Mouse (Mus musculus) intestine, embryonic 16.5 days (tissue): ENCODE measurements around the gene Pex5l. TPM values are rescaled to one million over a fixed set of nuclear protein-coding genes. Genes with fewer than 3 reads are reported as not detected.

Source experiments
- ATAC-seq: fragments of 200-750 bp; cut with Nextera tagmentation; 2 replicates; pipeline ENCODE4 v1.8.0; 2017; ENCODE audit warnings: moderate TSS enrichment, moderate library complexity
- H3K27ac ChIP-seq: fragments of 300-500 bp; sonication (generic); 2 replicates; pipeline ENCODE4 v1.5.1; 2014; ENCODE audit warnings: mild to moderate bottlenecking, low read length
- H3K27me3 ChIP-seq: fragments of 300-500 bp; sonication (generic); replicated peaks from 2 replicates; pipeline ENCODE4 v1.6.1; 2014; ENCODE audit warnings: low read length, control low read depth, mixed read lengths; ENCODE audit not compliant: control insufficient read depth, insufficient read depth
- H3K36me3 ChIP-seq: fragments of 300-500 bp; sonication (generic); 2 replicates; pipeline ENCODE4 v1.6.1; 2014; ENCODE audit warnings: low read length, control low read depth; ENCODE audit not compliant: control insufficient read depth, insufficient read depth
- H3K4me1 ChIP-seq: fragments of 300-500 bp; sonication (generic); 2 replicates; pipeline ENCODE4 v1.6.1; 2014; ENCODE audit warnings: low read length, control low read depth, mixed read lengths; ENCODE audit not compliant: control insufficient read depth, insufficient read depth
- H3K4me2 ChIP-seq: fragments of 300-500 bp; sonication (generic); 2 replicates; pipeline ENCODE4 v1.6.1; 2014; ENCODE audit warnings: low read depth, low read length, control low read depth
- H3K4me3 ChIP-seq: fragments of 300-500 bp; sonication (generic); 2 replicates; pipeline ENCODE4 v1.5.1; 2014; ENCODE audit warnings: mild to moderate bottlenecking, low read length
- H3K9ac ChIP-seq: fragments of 300-500 bp; sonication (generic); 2 replicates; pipeline ENCODE4 v1.6.1; 2014; ENCODE audit warnings: low read depth, low read length
- H3K9me3 ChIP-seq: fragments of 300-500 bp; sonication (generic); 2 replicates; pipeline ENCODE4 v1.6.1; 2016; ENCODE audit warnings: low read length, control low read depth; ENCODE audit not compliant: control insufficient read depth
- WGBS: fragments of 180-500 bp; shearing (Covaris S2); extraction: QIAGEN DNeasy Blood & Tissue Kit; methylation state at CpG from one replicate; pipeline ENCODE4 v1.1.7; 2014; 5-methylcytosine and 5-hydroxymethylcytosine counted together
- polyA plus RNA-seq: library from polyadenylated mRNA; unstranded; fragments of >200 nt; fragmentation: Nextera tagmentation; extraction: Ambion mirVana; gene quantifications from 2 replicates; pipeline ENCODE4 v1.2.1, GENCODE M21; 2015

The Pex5l gene
- polyA plus RNA-seq, 1 experiment from 2014 or later: 0.32 TPM

DNA sequence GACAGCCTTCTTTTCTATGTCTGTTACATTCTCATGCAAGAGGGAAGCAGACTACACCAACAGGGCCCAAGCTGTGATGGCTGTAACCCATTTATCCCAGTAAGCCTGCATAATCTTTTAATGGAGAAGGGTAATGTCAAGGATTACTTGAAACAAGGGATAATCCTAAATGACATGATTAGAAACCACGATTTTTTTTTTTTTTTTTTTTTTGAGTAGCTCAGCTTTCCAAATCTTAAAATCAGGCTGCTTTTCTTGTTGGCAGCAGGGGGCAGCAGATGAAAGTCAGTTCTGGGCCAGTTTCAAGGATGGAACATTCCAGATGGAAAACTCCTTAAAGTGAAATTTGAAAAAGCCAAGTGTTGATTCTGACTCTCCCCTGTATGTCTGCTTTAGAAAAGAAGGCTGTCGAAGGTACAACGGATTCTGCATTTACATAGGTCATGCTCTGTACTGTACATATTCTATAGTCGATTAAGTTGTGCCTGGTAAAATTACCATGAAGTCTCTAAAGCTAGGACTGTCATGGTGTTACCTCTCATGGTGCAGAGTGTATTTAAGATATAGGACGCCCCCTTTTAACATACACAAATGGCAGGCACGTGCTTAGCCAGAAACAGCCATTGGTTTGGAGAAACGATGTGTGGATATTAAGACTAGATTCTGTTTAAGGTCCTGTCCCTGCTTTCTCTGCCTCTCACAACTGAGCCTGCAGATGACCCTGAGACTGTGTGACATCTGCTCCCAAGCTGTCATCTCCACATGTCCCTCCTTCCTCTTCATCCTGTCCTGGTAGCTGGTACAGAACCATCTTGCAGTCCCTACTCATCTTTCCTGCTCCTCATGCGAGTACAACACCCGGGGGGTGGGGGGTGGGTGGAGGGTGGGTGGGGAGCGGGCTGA, 98.9 kb downstream of the Pex5l start:
- H3K4me1 ChIP-seq: no peaks in the 10 kb centered on the region
- H3K27me3 ChIP-seq: no peaks in the 10 kb centered on the region
- H3K36me3 ChIP-seq: no peaks in the 10 kb centered on the region
- H3K4me2 ChIP-seq: no peak overlapping the region
- H3K4me3 ChIP-seq: no peak overlapping the region
- no peak for ATAC-seq
- 72% methylated on average over 10 of the region's 10 CpGs for WGBS
- no peak overlapping the region for H3K27ac ChIP-seq
- H3K9ac ChIP-seq: no peak overlapping the region
- H3K9me3 ChIP-seq: no peaks in the 10 kb centered on the region

DNA sequence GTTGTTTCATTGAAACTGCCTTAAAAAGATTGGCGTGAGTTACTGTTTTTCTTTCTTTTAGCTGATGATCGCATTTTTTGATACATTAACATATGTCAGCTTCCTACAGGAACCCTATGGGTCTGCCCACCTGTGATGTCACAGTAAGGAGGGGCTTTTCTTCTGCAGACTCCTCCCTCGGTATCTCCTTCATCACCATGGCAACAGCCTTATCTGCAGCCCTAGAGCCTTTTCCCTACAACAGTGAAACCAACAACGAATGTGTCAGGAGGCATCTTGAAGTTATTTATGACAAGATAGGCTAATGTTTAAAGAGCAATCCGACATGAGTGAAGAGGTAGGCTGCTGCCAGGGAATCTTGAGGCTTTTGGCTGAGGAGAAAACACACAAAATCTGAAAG, 118.5 kb downstream of the Pex5l start:
- Histone ChIP-seq H3K4me3 (no peak overlapping the region), H3K36me3 (no peaks in the 10 kb centered on the region), H3K27me3 (no peaks in the 10 kb centered on the region), H3K9ac (no peak overlapping the region), H3K9me3 (no peaks in the 10 kb centered on the region), H3K4me2 (no peak overlapping the region), H3K4me1 (no peaks in the 10 kb centered on the region), H3K27ac (no peak overlapping the region)
- WGBS: 31% methylated on average over 5 of the region's 5 CpGs
- ATAC-seq: no peak

DNA sequence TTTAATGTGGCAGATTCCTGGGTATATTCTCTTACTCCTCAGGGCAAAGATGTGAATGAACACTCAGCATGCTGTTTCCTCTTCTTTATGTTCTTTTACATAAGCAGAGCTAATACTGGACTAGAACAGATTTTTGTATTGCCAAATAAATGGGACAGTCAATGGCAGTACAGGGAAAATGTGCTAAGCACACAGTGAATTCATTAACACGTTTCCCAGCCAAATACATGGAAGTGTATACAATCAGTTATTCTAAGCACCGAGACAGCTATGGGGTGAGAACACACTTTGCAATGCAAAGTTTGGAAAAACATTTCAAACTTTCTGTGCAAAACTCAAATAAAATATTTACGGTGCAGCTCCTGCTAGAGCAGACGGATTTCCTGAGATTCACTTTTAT, 139.1 kb downstream of the Pex5l start:
- H3K27ac ChIP-seq: no peak overlapping the region
- no peaks in the 10 kb centered on the region for H3K36me3 ChIP-seq
- no peak overlapping the region for H3K9ac ChIP-seq
- ATAC-seq: no peak
- H3K4me3 ChIP-seq: no peak overlapping the region
- H3K4me2 ChIP-seq: no peak overlapping the region
- H3K4me1 ChIP-seq: no peaks in the 10 kb centered on the region
- WGBS: 62% methylated on average over 4 of the region's 4 CpGs
- no peaks in the 10 kb centered on the region for H3K9me3 ChIP-seq
- no peaks in the 10 kb centered on the region for H3K27me3 ChIP-seq

DNA sequence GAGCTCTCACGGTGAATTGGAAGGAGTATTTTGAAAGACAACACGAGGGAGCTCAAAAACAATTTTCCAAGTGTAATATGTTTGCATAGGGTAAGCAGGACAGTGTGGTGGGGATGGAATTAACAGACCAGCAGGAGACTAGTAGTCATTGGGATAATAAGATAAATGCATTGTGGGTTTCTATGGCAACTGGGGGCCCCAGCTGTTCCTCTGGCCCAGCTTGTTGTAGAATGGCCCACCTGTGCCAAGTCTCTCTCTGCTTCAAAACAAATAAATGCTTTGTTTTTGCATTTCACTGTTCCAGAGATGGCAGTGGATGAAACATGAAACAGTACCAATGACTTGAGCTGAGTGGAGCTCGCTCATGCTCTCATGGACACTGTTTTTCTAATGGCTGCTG, 141.3 kb downstream of the Pex5l start:
- H3K27me3 ChIP-seq: no peaks in the 10 kb centered on the region
- no peaks in the 10 kb centered on the region for H3K9me3 ChIP-seq
- no peak overlapping the region for H3K27ac ChIP-seq
- no peak for ATAC-seq
- no peaks in the 10 kb centered on the region for H3K36me3 ChIP-seq
- no peak overlapping the region for H3K4me2 ChIP-seq
- WGBS: 72% methylated on average over 3 of the region's 3 CpGs
- no peaks in the 10 kb centered on the region for H3K4me1 ChIP-seq
- no peak overlapping the region for H3K4me3 ChIP-seq
- H3K9ac ChIP-seq: no peak overlapping the region

DNA sequence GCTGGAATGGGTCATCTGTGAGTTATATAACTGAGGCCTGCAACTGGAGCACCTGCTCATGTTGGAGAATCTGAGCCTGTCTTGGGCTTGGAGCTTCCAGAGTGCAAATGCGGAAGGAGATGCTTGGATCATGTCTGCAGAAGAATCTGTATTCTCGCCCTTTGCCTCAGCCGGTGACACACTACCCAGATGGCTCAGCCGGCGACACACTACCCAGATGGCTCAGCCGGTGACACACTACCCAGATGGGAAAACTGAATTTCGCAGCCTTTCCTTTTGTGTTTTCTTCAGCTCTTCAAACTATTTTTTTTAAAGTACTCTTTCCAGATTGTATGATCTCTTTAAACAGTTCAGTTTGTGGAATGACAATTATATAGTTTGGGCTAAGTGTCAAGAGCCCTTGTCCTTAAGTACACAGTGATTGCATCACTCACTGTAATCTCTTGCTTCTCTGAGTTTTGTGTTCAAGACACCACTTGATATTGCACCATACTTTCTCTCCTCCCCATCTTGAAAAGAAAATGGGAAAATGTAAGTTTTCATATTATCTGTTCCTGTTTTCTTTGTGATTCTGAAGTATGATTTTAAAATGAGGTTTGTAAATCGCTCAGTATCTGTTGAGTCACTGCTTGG, 142.5 kb downstream of the Pex5l start:
- H3K9ac ChIP-seq: no peak overlapping the region
- WGBS: 89% methylated on average over 8 of the region's 8 CpGs
- H3K36me3 ChIP-seq: no peaks in the 10 kb centered on the region
- no peaks in the 10 kb centered on the region for H3K9me3 ChIP-seq
- H3K27me3 ChIP-seq: no peaks in the 10 kb centered on the region
- H3K4me2 ChIP-seq: no peak overlapping the region
- no peak overlapping the region for H3K27ac ChIP-seq
- H3K4me1 ChIP-seq: no peaks in the 10 kb centered on the region
- no peak overlapping the region for H3K4me3 ChIP-seq
- no peak for ATAC-seq

DNA sequence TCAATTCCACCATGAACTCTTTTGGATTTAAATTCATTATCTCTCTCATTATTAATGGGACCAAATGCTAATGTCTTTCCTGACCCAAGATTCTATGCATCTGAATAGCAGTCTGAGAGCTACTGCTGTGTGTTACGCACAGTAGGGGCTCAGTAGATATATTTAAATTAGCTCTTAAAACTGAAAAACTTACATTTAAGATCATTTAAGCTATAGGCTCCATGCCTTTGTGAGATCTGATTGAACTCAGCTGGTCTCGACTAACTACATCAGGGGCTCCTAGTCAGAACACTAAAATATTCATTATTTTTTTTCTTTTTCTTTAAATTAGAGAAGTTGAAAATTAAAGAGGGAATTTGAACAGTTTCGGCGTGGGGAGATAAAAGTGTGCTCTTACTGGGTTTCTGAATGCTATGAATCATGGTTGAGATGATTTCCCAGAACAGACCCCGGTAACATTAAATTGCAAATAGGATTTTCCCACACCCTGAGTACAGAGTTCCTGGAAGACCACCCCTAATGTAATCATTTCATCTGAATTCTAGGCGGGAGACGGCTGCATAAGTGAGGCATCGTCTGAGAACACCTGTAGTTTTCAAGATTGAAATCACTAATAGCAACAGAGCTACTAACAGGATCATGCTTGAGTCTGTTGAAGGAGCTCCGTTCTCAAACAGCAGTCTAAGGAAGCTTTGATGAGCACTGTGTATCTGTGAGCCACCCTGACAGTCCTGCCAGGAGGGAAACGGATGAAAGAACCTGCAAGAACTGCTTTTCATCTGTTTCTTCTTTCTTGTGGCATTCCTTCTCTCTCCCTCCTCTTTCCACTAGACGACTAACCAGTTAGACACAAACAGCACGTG, 151.1 kb downstream of the Pex5l start:
- Histone ChIP-seq H3K36me3 (no peaks in the 10 kb centered on the region), H3K27me3 (no peaks in the 10 kb centered on the region), H3K4me2 (no peak overlapping the region), H3K4me1 (no peaks in the 10 kb centered on the region), H3K9ac (no peak overlapping the region), H3K4me3 (no peak overlapping the region), H3K9me3 (no peaks in the 10 kb centered on the region), H3K27ac (no peak overlapping the region)
- ATAC-seq: no peak
- 71% methylated on average over 12 of the region's 12 CpGs for WGBS

DNA sequence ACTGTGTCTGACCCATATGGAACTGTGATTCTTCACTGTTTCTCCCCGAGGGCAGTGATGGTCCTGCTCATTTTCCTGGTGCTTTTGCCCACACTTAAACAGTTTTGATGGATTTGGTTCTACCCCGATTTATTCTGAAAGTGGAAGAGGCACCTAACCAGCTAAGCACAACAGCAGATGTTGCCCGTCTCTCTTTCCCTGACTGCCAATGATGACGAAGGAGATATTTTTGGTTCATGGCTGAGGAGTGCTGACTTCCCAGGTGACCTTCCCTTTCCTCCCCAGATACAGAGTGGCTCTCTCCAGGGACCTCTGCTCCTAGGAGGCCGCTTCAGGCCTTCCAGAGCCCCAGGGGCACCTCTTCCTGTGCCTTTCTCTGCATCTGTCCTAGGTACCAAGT, 155.2 kb downstream of the Pex5l start:
- H3K4me3 ChIP-seq: no peak overlapping the region
- H3K27ac ChIP-seq: no peak overlapping the region
- H3K4me1 ChIP-seq: no peaks in the 10 kb centered on the region
- 63% methylated on average over 5 of the region's 5 CpGs for WGBS
- no peak overlapping the region for H3K4me2 ChIP-seq
- H3K9ac ChIP-seq: no peak overlapping the region
- H3K36me3 ChIP-seq: no peaks in the 10 kb centered on the region
- no peaks in the 10 kb centered on the region for H3K9me3 ChIP-seq
- no peaks in the 10 kb centered on the region for H3K27me3 ChIP-seq
- ATAC-seq: no peak

DNA sequence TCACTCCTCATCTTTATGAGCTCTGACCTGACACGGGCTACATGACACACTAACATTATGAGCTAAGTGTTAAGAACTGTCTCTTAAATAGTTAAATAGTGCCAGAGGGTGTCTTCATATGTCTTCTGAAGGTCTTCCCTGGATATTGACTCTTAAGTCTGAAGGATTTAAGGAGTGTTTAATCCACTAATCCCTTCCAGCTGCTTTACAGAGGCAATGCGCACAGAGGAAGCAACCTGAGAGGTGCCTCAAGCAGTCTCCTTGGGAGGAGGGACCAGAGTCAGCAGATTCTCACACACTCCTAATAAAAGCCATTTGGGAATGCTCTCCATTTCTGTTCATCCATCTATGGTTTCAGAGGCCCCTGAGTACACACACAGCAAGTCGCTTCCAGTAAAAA, 157.9 kb downstream of the Pex5l start:
- WGBS: 53% methylated on average over 3 of the region's 3 CpGs

DNA sequence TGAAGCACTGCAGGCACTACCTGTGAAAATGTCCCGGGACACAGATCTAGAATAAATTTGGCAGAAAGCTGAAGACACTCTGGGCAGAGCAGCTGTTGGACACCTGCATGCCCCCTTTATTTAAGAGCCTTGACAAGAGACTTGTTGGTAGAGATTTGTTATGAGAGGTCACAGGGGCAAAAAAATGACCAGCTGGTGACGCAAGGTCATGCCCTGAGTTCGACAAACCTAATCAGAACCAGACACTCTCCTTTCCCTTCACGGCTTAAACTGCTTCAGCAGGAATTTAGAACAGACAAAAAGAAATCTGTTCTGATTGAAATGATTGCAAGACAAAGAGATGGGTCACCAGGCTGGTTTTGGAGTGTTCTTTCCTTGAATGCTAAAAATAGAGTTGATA, 163.1 kb downstream of the Pex5l start:
- Histone ChIP-seq H3K9me3 (no peaks in the 10 kb centered on the region), H3K4me1 (no peaks in the 10 kb centered on the region), H3K36me3 (no peaks in the 10 kb centered on the region), H3K9ac (no peak overlapping the region), H3K27ac (no peak overlapping the region), H3K27me3 (no peaks in the 10 kb centered on the region), H3K4me2 (no peak overlapping the region), H3K4me3 (no peak overlapping the region)
- WGBS: 61% methylated on average over 4 of the region's 4 CpGs
- no peak for ATAC-seq

More for the DNA sequence above, 157.9 kb downstream of the Pex5l start:
- no peak for ATAC-seq
- Histone ChIP-seq H3K27me3 (no peaks in the 10 kb centered on the region), H3K9ac (no peak overlapping the region), H3K27ac (no peak overlapping the region), H3K4me2 (no peak overlapping the region), H3K9me3 (no peaks in the 10 kb centered on the region), H3K36me3 (no peaks in the 10 kb centered on the region), H3K4me1 (no peaks in the 10 kb centered on the region), H3K4me3 (no peak overlapping the region)
